9 mouse cellular contexts compared by ENCODE assay signal in genomic region chr8:124826658-124827057, GRCm38 (mm10). TPM values are rescaled to one million over a fixed set of nuclear protein-coding genes. Genes with fewer than 3 reads are reported as not detected.
A peak's percentile ranks its signal among the peaks of the same experiment; 100 is the strongest.
DNase-seq lines count a peak whose midpoint lies in the region; TF ChIP-seq lines count a peak whose summit lies in the region.
"Had no signal": no experiment of that assay in that cellular context is flagged by ENCODE, and none has a peak within 500 bp of the region (broad histone marks: within the 10 kb centered on the region; RNA-seq: fewer than 3 reads in every experiment).

No protein-coding gene starts in this region.

- TF ChIP-seq EP300 in heart, adult 2 months (IDR thresholded peaks at IDR 0.05; ENCODE audit: insufficient read depth, low read depth, low read length): no peak
- peak; percentile 59; the same call in 1 of the 2 replicates for TF ChIP-seq EP300 in CH12.LX (IDR thresholded peaks at IDR 0.05; ENCODE audit: low read length)

- no peaks in the 10 kb centered on the region for H3K27me3 ChIP-seq in heart, adult 2 months (ENCODE audit: control insufficient read depth, insufficient read depth, low read length)
- H3K27me3 ChIP-seq in CH12.LX (replicated peaks): peaks cover 62% of the 10 kb centered on the region
- H3K27me3 ChIP-seq in hindbrain, embryonic 10.5 days (ENCODE audit: insufficient read depth, poor library complexity, severe bottlenecking): peaks cover 23% of the 10 kb centered on the region; the same call in 1 of the 2 replicates

- in situ Hi-C loops in CH12.LX (cut with MboI; ENCODE audit: low pct_ligation_motif_present, low pct_unique_long_range_greater_than_20kb, low sequenced_read_pairs): no loop called here

- no peak for TF ChIP-seq POLR2A in heart, adult 2 months (IDR thresholded peaks at IDR 0.05; ENCODE audit: insufficient read depth, low read depth, low read length)
- no peak for TF ChIP-seq POLR2A in CH12.LX (IDR thresholded peaks at IDR 0.05; ENCODE audit: low read depth, low read length)

- no peak for TF ChIP-seq CTCF in heart, adult 2 months (IDR thresholded peaks at IDR 0.05)
- no peak for TF ChIP-seq CTCF in CH12.LX (conservative IDR thresholded peaks at IDR 0.05 in 1 of 2, IDR thresholded peaks at IDR 0.05 in 1 of 2; ENCODE audit: low read depth in 2 of 2, low read length in 2 of 2)

- TF ChIP-seq RAD21 in CH12.LX (IDR thresholded peaks at IDR 0.05; ENCODE audit: low read depth, low read length): no peak; the same call in 1 of the 2 replicates

- DNase-seq in heart, adult 2 months: peak in 1 of 2 experiments; percentile 45
- DNase-seq in heart, postnatal 4 days: no peak
- peak; percentile 56 for DNase-seq in CH12.LX (ENCODE audit: extremely low read depth)
- peak; percentile 50 for DNase-seq in cerebellum, adult 9-11 months
- peak; percentile 55 to 73 for DNase-seq in kidney, postnatal 4 days
- no peak for DNase-seq in hindbrain, embryonic 10.5 days (ENCODE audit: low spot score)
- DNase-seq in left cerebral cortex, adult 8-10 months (ENCODE audit: low spot score in 2 of 2): no peak
- no peak for DNase-seq in yolk sac, embryonic 10.5 days (ENCODE audit: low spot score)

- H3K36me3 ChIP-seq in heart, adult 2 months (ENCODE audit: control insufficient read depth, insufficient read depth, low read length): no peaks in the 10 kb centered on the region
- no peaks in the 10 kb centered on the region for H3K36me3 ChIP-seq in CH12.LX (replicated peaks in 1 of 2; ENCODE audit: control insufficient read depth in 1 of 2, insufficient read depth in 1 of 2, low read length in 1 of 2)
- H3K36me3 ChIP-seq in hindbrain, embryonic 10.5 days: peaks cover 7% of the 10 kb centered on the region; the same call in 1 of the 2 replicates
- H3K36me3 ChIP-seq: limb, embryonic 13.5 days had no signal

- H3K9ac ChIP-seq in heart, adult 2 months (ENCODE audit: low read depth, low read length): no peak overlapping the region
- H3K9ac ChIP-seq in CH12.LX (ENCODE audit: insufficient read depth, low read depth): no peak overlapping the region
- H3K9ac ChIP-seq: limb, embryonic 13.5 days had no signal

- H3K9me3 ChIP-seq in CH12.LX (replicated peaks; ENCODE audit: low read length): peaks cover 14% of the 10 kb centered on the region
- H3K9me3 ChIP-seq in hindbrain, embryonic 10.5 days: no peaks in the 10 kb centered on the region
- H3K9me3 ChIP-seq: limb, embryonic 13.5 days had no signal

- dilution Hi-C loops in CH12.LX (cut with MboI; ENCODE audit: extremely low pct_ligation_motif_present, extremely low pct_unique_long_range_greater_than_20kb, low sequenced_read_pairs): no loop called here

- 27% methylated on average over 7 of the region's 7 CpGs for WGBS in heart, adult 2 months
- WGBS in hindbrain, embryonic 10.5 days: 24% methylated on average over 7 of the region's 7 CpGs

- no peak overlapping the region for H3K4me3 ChIP-seq in heart, adult 2 months
- H3K4me3 ChIP-seq in CH12.LX (replicated peaks in 1 of 3; ENCODE audit: low read depth in 2 of 3, low read length in 2 of 3, poor library complexity in 1 of 3): no peak overlapping the region
- no peak overlapping the region for H3K4me3 ChIP-seq in hindbrain, embryonic 10.5 days
- H3K4me3 ChIP-seq: limb, embryonic 13.5 days had no signal

- intact Hi-C loops in heart, adult 2 months (cut with DNase I): loop anchor here (5.0 kb wide), 1 partner anchor 89 kb away; no protein-coding TSS in a partner anchor

- peaks cover 3% of the 10 kb centered on the region; the same call in 1 of the 2 replicates for H3K4me1 ChIP-seq in heart, adult 2 months (ENCODE audit: control insufficient read depth, insufficient read depth, low read length)
- peaks cover 8 to 22% of the 10 kb centered on the region in 2 experiments for H3K4me1 ChIP-seq in CH12.LX (ENCODE audit: control insufficient read depth in 1 of 2, insufficient read depth in 2 of 2)
- H3K4me1 ChIP-seq in hindbrain, embryonic 10.5 days (replicated peaks): peaks cover 7% of the 10 kb centered on the region; the same call in 1 of the 2 replicates
- H3K4me1 ChIP-seq: limb, embryonic 13.5 days had no signal

- H3K79me2 ChIP-seq in heart, adult 2 months (replicated peaks; ENCODE audit: control insufficient read depth, insufficient read depth, low read length): no peaks in the 10 kb centered on the region
- no peaks in the 10 kb centered on the region for H3K79me2 ChIP-seq in CH12.LX (replicated peaks; ENCODE audit: control insufficient read depth, extremely low read depth, insufficient read depth, poor library complexity, severe bottlenecking)

- peak overlapping the region; percentile 55 for H3K27ac ChIP-seq in heart, adult 2 months
- H3K27ac ChIP-seq in CH12.LX (ENCODE audit: insufficient read depth, low read depth): no peak overlapping the region
- no peak overlapping the region for H3K27ac ChIP-seq in hindbrain, embryonic 10.5 days
- H3K27ac ChIP-seq: limb, embryonic 13.5 days had no signal

- H3K4me2 ChIP-seq in CH12.LX (ENCODE audit: insufficient read depth, low read depth, poor library complexity, severe bottlenecking): peak overlapping the region; percentile 53
- H3K4me2 ChIP-seq: limb, embryonic 13.5 days had no signal

TF ChIP-seq in CH12.LX, 34 proteins besides CTCF, POLR2A, EP300 and RAD21:
- 0 out of 2 replicates have a peak, but pooled peaks have one; percentile 33 for TF ChIP-seq BHLHE40 (IDR thresholded peaks at IDR 0.05; ENCODE audit: low read depth, low read length)
- peak; percentile 39; the same call in 1 of the 2 replicates for TF ChIP-seq TCF12 (IDR thresholded peaks at IDR 0.05; ENCODE audit: low read depth, low read length)
- no peak for TF ChIP-seq CHD1 (IDR thresholded peaks at IDR 0.05; ENCODE audit: low read depth, low read length)
- TF ChIP-seq IRF4 (IDR thresholded peaks at IDR 0.05; ENCODE audit: low read depth, low read length): peak; percentile 45; the same call in 1 of the 2 replicates
- TF ChIP-seq HCFC1 (IDR thresholded peaks at IDR 0.05; ENCODE audit: low read depth, low read length): no peak
- no peak for TF ChIP-seq ZC3H11A (IDR thresholded peaks at IDR 0.05; ENCODE audit: low read depth, low read length)
- 0 out of 2 replicates have a peak, but pooled peaks have one; percentile 48 for TF ChIP-seq MAFK (IDR thresholded peaks at IDR 0.05; ENCODE audit: insufficient replicate concordance, low read length)

RNA-seq across cellular contexts. Expression of gene Trim67, which starts 33.8 kb away (rescaled TPM):
- total RNA-seq in heart, adult 2 months (2021): under 1 TPM; 0.43 to 0.47 TPM
- 1.3 and 2.0 TPM in 2 replicates for polyA plus RNA-seq in heart, adult 2 months (2012; rRNA removed)
- total RNA-seq in heart, postnatal 4 days (2021): under 1 TPM; 0.20 to 0.33 TPM
- total RNA-seq in CH12.LX (2012; rRNA removed): 0.04 and 0.08 TPM in 2 replicates
- not detected in 2 replicates for total RNA-seq in CH12.LX (2014; rRNA removed)
- polyA plus RNA-seq in CH12.LX (2012; ENCODE audit: insufficient read length, low read depth): 0.04 TPM in 1 of 2 replicates, not detected in the other
- 0.81 and 3.3 TPM in 2 replicates for polyA plus RNA-seq in hindbrain, embryonic 10.5 days (2016; fragmentation: Nextera tagmentation; extraction: Ambion mirVana)
- total RNA-seq in left cerebral cortex, adult 8-10 months (2022): 1 to 10 TPM; 2.2 to 2.3 (median 2.2) TPM

RNA-seq across cellular contexts. Expression of gene Gnpat, which starts 36.2 kb away (rescaled TPM):
- 100 to 1,000 TPM; 169 to 189 TPM for total RNA-seq in heart, adult 2 months (2021)
- polyA plus RNA-seq in heart, adult 2 months (2012; rRNA removed): 199 and 263 TPM in 2 replicates
- 100 to 1,000 TPM; 112 to 115 TPM for total RNA-seq in heart, postnatal 4 days (2021)
- 73.6 and 89.1 TPM in 2 replicates for total RNA-seq in CH12.LX (2012; rRNA removed)
- 52.5 and 62.3 TPM in 2 replicates for total RNA-seq in CH12.LX (2014; rRNA removed)
- 77.3 and 91.5 TPM in 2 replicates for polyA plus RNA-seq in CH12.LX (2012; ENCODE audit: insufficient read length, low read depth)
- 143 and 147 TPM in 2 replicates for polyA plus RNA-seq in hindbrain, embryonic 10.5 days (2016; fragmentation: Nextera tagmentation; extraction: Ambion mirVana)
- total RNA-seq in left cerebral cortex, adult 8-10 months (2022): 10 to 100 TPM; 55.0 to 63.7 (median 58.4) TPM

RNA-seq across cellular contexts. Expression of gene 2810004N23Rik, which starts 36.3 kb away (rescaled TPM):
- total RNA-seq in heart, adult 2 months (2021): 10 to 100 TPM; 47.3 to 51.7 TPM
- polyA plus RNA-seq in heart, adult 2 months (2012; rRNA removed): 28.9 and 46.7 TPM in 2 replicates
- 10 to 100 TPM; 44.0 to 46.1 TPM for total RNA-seq in heart, postnatal 4 days (2021)
- total RNA-seq in CH12.LX (2012; rRNA removed) (47.6 and 61.6 TPM in 2 replicates), CH12.LX (2014; rRNA removed) (45.1 and 51.4 TPM in 2 replicates)
- 75.7 and 76.8 TPM in 2 replicates for polyA plus RNA-seq in CH12.LX (2012; ENCODE audit: insufficient read length, low read depth)
- 51.4 and 71.3 TPM in 2 replicates for polyA plus RNA-seq in hindbrain, embryonic 10.5 days (2016; fragmentation: Nextera tagmentation; extraction: Ambion mirVana)
- 10 to 100 TPM; 17.7 to 20.5 (median 19.6) TPM for total RNA-seq in left cerebral cortex, adult 8-10 months (2022)

Comparison
In these comparisons a context has a peak if more than half of its experiments do, and no peak if none do; other contexts are left out.
1. DNase-seq: peak in CH12.LX (single experiment), cerebellum, adult 9-11 months (single experiment) and kidney, postnatal 4 days (2 of 2); none in heart, postnatal 4 days (single experiment), hindbrain, embryonic 10.5 days (single experiment), left cerebral cortex, adult 8-10 months (0 of 2) and yolk sac, embryonic 10.5 days (single experiment).